Mouse (Mus musculus) heart, adult 8-10 months (tissue): Measurements from ENCODE around the gene Ly6c1. TPM values are rescaled to one million over a fixed set of nuclear protein-coding genes. Genes with fewer than 3 reads are reported as not detected.
"Not testable (repeated sequence)": the region's sequence is repeated elsewhere in the genome, so short reads cannot be mapped to it uniquely, and the experiment has no call there.

Experiments used
- DNase-seq: peaks from one replicate; pipeline ENCODE4 v3.0.0; 2022; ENCODE audit warnings: low spot score
- total RNA-seq, 4 experiments: library from RNA; stranded (reverse); gene quantifications; 2 replicates each; pipeline ENCODE4 v1.2.4; 2022

Ly6c1 gene
- total RNA-seq, result 100 to 1,000 TPM; 192 to 234 (median 218) TPM

GRCm38 (mm10) chr15:75048642-75049261 is at the start of gene Ly6c1:
Gene Ly6c1, minus strand, starts transcription at chr15:75048830.
- not testable (repeated sequence) for DNase-seq

GRCm38 (mm10) chr15:75088041-75088440 is 39.4 kb upstream of the Ly6c1 start:
- DNase-seq, result peak; percentile 10

GRCm38 (mm10) chr15:75069965-75070364 is 21.3 kb upstream of the Ly6c1 start:
- no peak for DNase-seq

GRCm38 (mm10) chr15:75062030-75062574 is 13.5 kb upstream of the Ly6c1 start:
- peak; percentile 64 for DNase-seq

- peak; percentile 54 for DNase-seq
Measured at GRCm38 (mm10) chr15:75060505-75060904, 11.9 kb upstream of the Ly6c1 start.

GRCm38 (mm10) chr15:75055985-75056384 is 7.4 kb upstream of the Ly6c1 start:
- no peak for DNase-seq

GRCm38 (mm10) chr15:75055425-75055824 is 6.8 kb upstream of the Ly6c1 start:
- peak; percentile 50 for DNase-seq

GRCm38 (mm10) chr15:75052414-75052813 is 3.8 kb upstream of the Ly6c1 start:
- peak; percentile 63 for DNase-seq

- not testable (repeated sequence) for DNase-seq
Measured at GRCm38 (mm10) chr15:75051141-75051540, 2.5 kb upstream of the Ly6c1 start.

GRCm38 (mm10) chr15:75050593-75050992 is 2.0 kb upstream of the Ly6c1 start:
- DNase-seq, result not testable (repeated sequence)

GRCm38 (mm10) chr15:75049811-75050210 is 1.2 kb upstream of the Ly6c1 start:
- peak; percentile 83 for DNase-seq

GRCm38 (mm10) chr15:75047970-75048320 is 685 bp downstream of the Ly6c1 start:
- not testable (repeated sequence) for DNase-seq

GRCm38 (mm10) chr15:75047313-75047969 is 1.2 kb downstream of the Ly6c1 start:
- DNase-seq, result not testable (repeated sequence)

- DNase-seq, result not testable (repeated sequence)
Measured at GRCm38 (mm10) chr15:75045501-75045900, 3.1 kb downstream of the Ly6c1 start.

- DNase-seq, result not testable (repeated sequence)
Measured at GRCm38 (mm10) chr15:75021020-75021759, 27.4 kb downstream of the Ly6c1 start.

GRCm38 (mm10) chr15:75019446-75019845 is 29.2 kb downstream of the Ly6c1 start:
- DNase-seq, result not testable (repeated sequence)

Other genes starting within 250 kb of the Ly6c1 start
- not detected for gene Gml2, start 229.8 kb downstream of the Ly6c1 start, total RNA-seq
- not detected for gene 2010109I03Rik, start 151.8 kb downstream of the Ly6c1 start, total RNA-seq
- gene Ly6i, start 65.4 kb downstream of the Ly6c1 start, total RNA-seq, result under 1 TPM; 0.28 to 0.37 (median 0.31) TPM
- gene Ly6a, start 50.8 kb downstream of the Ly6c1 start, total RNA-seq, result 100 to 1,000 TPM in 3 of 4 experiments, 10 to 100 TPM in 1; 99.8 to 117 (median 108) TPM
- 1 to 10 TPM; 5.5 to 9.5 (median 6.9) TPM for gene Ly6c2, start 63.1 kb upstream of the Ly6c1 start, total RNA-seq
- not detected for gene Ly6g, start 106.4 kb upstream of the Ly6c1 start, total RNA-seq
- gene BC025446, start 167.5 kb upstream of the Ly6c1 start, total RNA-seq, result not detected
- not detected for gene Ly6f, start 219.6 kb upstream of the Ly6c1 start, total RNA-seq